Mouse (Mus musculus): Measurements from ENCODE around the gene Fgf22. TPM values are rescaled to one million over a fixed set of nuclear protein-coding genes. Genes with fewer than 3 reads are reported as not detected.
A peak's percentile ranks its signal among the peaks of the same experiment; 100 is the strongest.

The Fgf22 gene
- polyA plus RNA-seq, 1 experiment from 2014 or later = 0.30 TPM

DNA sequence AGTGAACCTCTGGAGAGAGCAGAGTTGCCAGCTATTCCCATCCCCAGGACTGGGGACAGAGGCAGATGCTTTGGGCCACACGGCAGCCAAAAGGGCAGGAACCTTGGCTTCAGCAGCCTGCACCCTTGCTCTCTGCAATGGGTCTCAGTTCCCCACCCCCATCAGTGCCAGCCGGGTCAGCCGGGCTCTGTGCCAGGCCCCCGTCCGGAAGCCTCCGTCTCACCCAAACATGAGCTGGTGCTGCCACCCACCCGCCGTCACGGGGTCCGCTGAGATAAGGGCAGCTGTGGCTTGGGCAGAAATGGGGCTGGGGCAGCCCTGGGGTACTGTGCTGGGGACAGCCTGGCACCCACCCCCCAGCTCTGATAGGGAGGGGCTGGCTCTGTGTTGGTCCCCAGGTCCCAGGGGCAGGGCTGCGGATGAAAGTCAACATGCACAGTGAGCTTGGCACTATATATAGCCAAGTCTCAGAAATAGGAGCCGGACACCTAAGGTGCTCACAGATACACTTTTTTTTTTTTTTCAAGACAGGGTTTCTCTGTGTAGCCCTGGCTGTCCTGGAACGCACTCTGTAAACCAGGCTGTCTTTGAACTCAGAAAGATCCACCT lies 25.4 kb upstream of the Fgf22 start:
- Histone ChIP-seq H3K4me1 (ENCODE audit: insufficient read depth) (no peaks in the 10 kb centered on the region), H3K36me3 (ENCODE audit: insufficient read depth) (peaks cover 2% of the 10 kb centered on the region; the same call in 1 of the 2 replicates), H3K9ac (no peak overlapping the region), H3K9me3 (ENCODE audit: low read depth, low read length) (no peaks in the 10 kb centered on the region), H3K4me2 (no peak overlapping the region), H3K27me3 (ENCODE audit: insufficient read depth, low read length) (no peaks in the 10 kb centered on the region), H3K4me3 (ENCODE audit: low read depth, low read length) (no peak overlapping the region), H3K27ac (ENCODE audit: low read depth) (no peak overlapping the region)
- 0 out of 2 replicates have a peak, but pooled peaks have one; percentile 20 for ATAC-seq (ENCODE audit: insufficient read depth)
- WGBS = 74% methylated on average over 13 of the region's 13 CpGs
- no peak for DNase-seq
- no peak for TF ChIP-seq CTCF (IDR thresholded peaks at IDR 0.05; ENCODE audit: low read depth)

DNA sequence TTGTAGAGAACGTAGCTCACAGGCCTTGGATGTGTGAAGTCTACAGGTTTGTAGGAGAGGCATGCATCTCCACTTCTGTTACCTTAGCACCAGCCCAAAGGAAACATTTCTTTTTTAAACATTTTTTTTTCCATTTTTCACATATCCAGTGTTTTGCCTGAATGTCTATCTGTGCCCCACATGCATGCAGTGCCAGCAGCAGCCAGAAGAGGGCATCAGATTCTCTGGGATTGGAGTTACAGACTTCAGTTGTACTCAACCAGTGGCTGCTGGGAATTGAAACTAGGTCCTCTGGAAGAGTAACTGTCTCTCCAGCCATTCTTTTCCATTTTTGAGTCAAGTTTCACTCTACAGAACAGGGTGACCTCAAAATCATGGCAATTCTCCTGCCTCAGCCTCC lies 22.4 kb upstream of the Fgf22 start:
- peak; percentile 53 for TF ChIP-seq CTCF (IDR thresholded peaks at IDR 0.05; ENCODE audit: low read depth)
- no peaks in the 10 kb centered on the region for H3K4me1 ChIP-seq (ENCODE audit: insufficient read depth)
- no peak for DNase-seq
- WGBS = 100% methylated on average over 1 of the region's 1 CpGs
- H3K4me2 ChIP-seq = no peak overlapping the region
- H3K27ac ChIP-seq (ENCODE audit: low read depth) = no peak overlapping the region
- H3K36me3 ChIP-seq (ENCODE audit: insufficient read depth) = peaks cover 33% of the 10 kb centered on the region
- H3K4me3 ChIP-seq (ENCODE audit: low read depth, low read length) = no peak overlapping the region
- no peak for ATAC-seq (ENCODE audit: insufficient read depth)
- no peaks in the 10 kb centered on the region for H3K27me3 ChIP-seq (ENCODE audit: insufficient read depth, low read length)
- peaks cover 19% of the 10 kb centered on the region; the same call in 1 of the 2 replicates for H3K9me3 ChIP-seq (ENCODE audit: low read depth, low read length)
- H3K9ac ChIP-seq = no peak overlapping the region

DNA sequence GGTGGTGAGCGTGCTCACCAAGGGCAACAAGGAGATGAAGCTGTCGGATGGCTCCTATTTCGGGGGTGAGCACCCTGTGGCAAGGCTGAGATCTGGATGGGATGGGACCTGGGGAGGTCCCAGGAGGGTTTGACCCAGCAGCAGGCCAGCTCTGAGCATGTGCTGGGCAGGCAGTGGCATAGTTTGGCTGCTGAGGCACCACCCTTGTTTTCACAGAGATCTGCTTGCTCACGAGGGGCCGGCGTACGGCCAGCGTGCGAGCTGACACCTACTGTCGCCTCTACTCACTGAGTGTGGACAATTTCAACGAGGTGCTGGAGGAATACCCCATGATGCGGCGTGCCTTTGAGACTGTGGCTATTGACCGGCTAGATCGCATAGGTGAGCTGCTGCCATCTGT lies 21.0 kb upstream of the Fgf22 start:
- Histone ChIP-seq H3K27ac (ENCODE audit: low read depth) (no peak overlapping the region), H3K4me2 (no peak overlapping the region), H3K9ac (no peak overlapping the region), H3K4me3 (ENCODE audit: low read depth, low read length) (no peak overlapping the region), H3K9me3 (ENCODE audit: low read depth, low read length) (peaks cover 32% of the 10 kb centered on the region), H3K27me3 (ENCODE audit: insufficient read depth, low read length) (no peaks in the 10 kb centered on the region), H3K4me1 (ENCODE audit: insufficient read depth) (no peaks in the 10 kb centered on the region), H3K36me3 (ENCODE audit: insufficient read depth) (peaks cover 46% of the 10 kb centered on the region)
- DNase-seq (no peak), ATAC-seq (ENCODE audit: insufficient read depth) (no peak)
- no peak for TF ChIP-seq CTCF (IDR thresholded peaks at IDR 0.05; ENCODE audit: low read depth)
- WGBS = 91% methylated on average over 15 of the region's 15 CpGs

DNA sequence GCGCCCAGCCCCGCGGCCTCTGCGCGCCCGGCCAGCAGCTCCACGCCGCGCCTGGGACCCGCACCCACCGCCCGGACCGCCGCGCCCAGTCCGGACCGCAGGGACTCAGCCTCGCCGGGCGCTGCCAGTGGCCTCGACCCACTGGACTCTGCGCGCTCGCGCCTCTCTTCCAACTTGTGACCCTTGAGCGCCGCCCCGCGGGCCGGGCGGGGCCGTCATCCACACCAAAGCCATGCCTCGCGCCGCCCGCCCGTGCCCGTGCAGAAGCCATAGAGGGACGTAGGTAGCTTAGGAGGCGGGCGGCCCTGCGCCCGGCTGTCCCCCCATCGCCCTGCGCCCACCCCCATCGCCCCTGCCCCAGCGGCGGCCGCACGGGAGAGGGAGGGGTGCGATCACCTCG lies 19.5 kb upstream of the Fgf22 start:
- ATAC-seq (ENCODE audit: insufficient read depth) (no peak), DNase-seq (no peak)
- Histone ChIP-seq H3K9ac (no peak overlapping the region), H3K27ac (ENCODE audit: low read depth) (no peak overlapping the region), H3K36me3 (ENCODE audit: insufficient read depth) (peaks cover 61% of the 10 kb centered on the region), H3K4me3 (ENCODE audit: low read depth, low read length) (no peak overlapping the region), H3K4me2 (0 out of 2 replicates have a peak overlapping the region, but pooled peaks have one; percentile 3), H3K27me3 (ENCODE audit: insufficient read depth, low read length) (no peaks in the 10 kb centered on the region), H3K4me1 (ENCODE audit: insufficient read depth) (no peaks in the 10 kb centered on the region), H3K9me3 (ENCODE audit: low read depth, low read length) (peaks cover 47% of the 10 kb centered on the region)
- no peak for TF ChIP-seq CTCF (IDR thresholded peaks at IDR 0.05; ENCODE audit: low read depth)
- 34% methylated on average over 50 of the region's 52 CpGs for WGBS

DNA sequence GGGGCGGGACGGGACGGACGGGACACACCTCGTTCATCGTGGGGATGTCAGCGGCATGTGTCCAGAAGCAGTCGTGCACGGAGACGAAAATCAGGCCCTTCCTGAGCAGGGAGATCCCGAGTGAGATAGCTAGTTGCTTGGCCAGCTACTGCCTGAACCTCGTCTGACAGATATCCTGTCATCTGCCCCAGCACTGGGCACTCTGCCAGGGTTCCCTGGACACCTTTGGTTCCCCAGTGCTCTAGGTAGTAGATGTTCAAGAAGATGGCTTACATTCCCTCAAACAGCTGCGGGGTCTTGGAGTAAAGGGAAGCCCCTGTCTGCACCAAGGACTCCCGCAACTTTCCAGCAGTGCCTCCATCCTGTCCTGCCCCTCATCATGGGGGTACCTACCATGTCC lies 18.2 kb upstream of the Fgf22 start:
- H3K27me3 ChIP-seq (ENCODE audit: insufficient read depth, low read length) = no peaks in the 10 kb centered on the region
- no peak for TF ChIP-seq CTCF (IDR thresholded peaks at IDR 0.05; ENCODE audit: low read depth)
- H3K4me2 ChIP-seq = no peak overlapping the region
- DNase-seq (no peak), ATAC-seq (ENCODE audit: insufficient read depth) (no peak)
- peaks cover 75% of the 10 kb centered on the region for H3K36me3 ChIP-seq (ENCODE audit: insufficient read depth)
- no peak overlapping the region for H3K4me3 ChIP-seq (ENCODE audit: low read depth, low read length)
- no peaks in the 10 kb centered on the region for H3K4me1 ChIP-seq (ENCODE audit: insufficient read depth)
- no peak overlapping the region for H3K27ac ChIP-seq (ENCODE audit: low read depth)
- H3K9ac ChIP-seq = no peak overlapping the region
- H3K9me3 ChIP-seq (ENCODE audit: low read depth, low read length) = peaks cover 54% of the 10 kb centered on the region
- whole genome bisulfite sequencing = 75% methylated on average over 14 of the region's 14 CpGs

DNA sequence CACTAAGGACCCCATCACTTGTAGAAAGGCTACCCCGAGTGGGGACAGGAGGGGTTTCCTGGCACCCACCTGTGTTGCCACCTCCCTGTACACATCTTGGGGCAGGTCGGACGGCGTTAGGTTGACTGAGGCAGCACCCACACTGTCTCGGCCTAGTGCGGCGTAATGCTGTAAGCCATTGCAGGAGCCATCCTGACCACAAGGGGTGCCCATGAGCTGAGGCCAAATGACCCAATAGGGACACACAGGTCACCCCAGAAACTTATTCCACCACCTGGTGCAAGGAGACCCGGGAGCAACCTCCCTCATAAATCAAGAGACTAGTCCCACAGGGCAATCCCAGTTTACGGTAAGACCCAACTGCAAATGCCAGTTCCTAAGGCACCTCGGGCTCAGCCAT lies 16.6 kb upstream of the Fgf22 start:
- H3K4me2 ChIP-seq = no peak overlapping the region
- no peak overlapping the region for H3K27ac ChIP-seq (ENCODE audit: low read depth)
- no peak for ATAC-seq (ENCODE audit: insufficient read depth)
- no peak for DNase-seq
- no peaks in the 10 kb centered on the region for H3K4me1 ChIP-seq (ENCODE audit: insufficient read depth)
- 93% methylated on average over 10 of the region's 10 CpGs for WGBS
- TF ChIP-seq CTCF (IDR thresholded peaks at IDR 0.05; ENCODE audit: low read depth) = peak; percentile 56
- no peak overlapping the region for H3K4me3 ChIP-seq (ENCODE audit: low read depth, low read length)
- H3K27me3 ChIP-seq (ENCODE audit: insufficient read depth, low read length) = no peaks in the 10 kb centered on the region
- peaks cover 54% of the 10 kb centered on the region for H3K9me3 ChIP-seq (ENCODE audit: low read depth, low read length)
- H3K36me3 ChIP-seq (ENCODE audit: insufficient read depth) = peaks cover 89% of the 10 kb centered on the region
- H3K9ac ChIP-seq = no peak overlapping the region

DNA sequence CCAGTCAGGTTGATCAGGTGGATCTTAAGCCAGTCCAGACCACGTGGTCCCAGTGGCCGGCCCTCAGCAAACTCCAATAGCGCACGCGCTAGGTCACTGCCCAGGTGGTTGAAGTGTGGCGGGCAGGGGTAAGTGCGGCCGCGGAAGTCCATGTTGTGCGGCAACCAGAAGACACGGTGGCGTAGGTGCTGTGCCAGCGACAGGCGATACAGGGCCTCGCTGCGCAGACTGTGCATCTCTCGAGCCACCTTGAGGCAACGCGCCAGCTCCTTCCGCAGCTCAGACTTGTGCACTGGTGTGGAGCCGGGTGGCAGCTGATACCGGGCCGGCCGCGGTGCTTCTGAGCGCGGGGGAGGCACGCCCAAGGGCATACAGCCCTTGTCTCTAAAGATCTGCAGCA lies 15.6 kb upstream of the Fgf22 start:
- TF ChIP-seq CTCF (IDR thresholded peaks at IDR 0.05; ENCODE audit: low read depth) = no peak
- Histone ChIP-seq H3K36me3 (ENCODE audit: insufficient read depth) (peaks cover 96% of the 10 kb centered on the region), H3K4me2 (no peak overlapping the region), H3K4me1 (ENCODE audit: insufficient read depth) (no peaks in the 10 kb centered on the region), H3K4me3 (ENCODE audit: low read depth, low read length) (no peak overlapping the region), H3K27me3 (ENCODE audit: insufficient read depth, low read length) (no peaks in the 10 kb centered on the region), H3K9me3 (ENCODE audit: low read depth, low read length) (peaks cover 54% of the 10 kb centered on the region), H3K9ac (no peak overlapping the region), H3K27ac (ENCODE audit: low read depth) (no peak overlapping the region)
- WGBS = 97% methylated on average over 28 of the region's 28 CpGs
- ATAC-seq (ENCODE audit: insufficient read depth) (no peak), DNase-seq (no peak)
